Mouse (Mus musculus) hindbrain, embryonic 16.5 days (tissue): Measurements from ENCODE around the gene Mgme1. TPM values are rescaled to one million over a fixed set of nuclear protein-coding genes. Genes with fewer than 3 reads are reported as not detected.

Source experiments
- ATAC-seq: fragments of 200-750 bp; cut with Nextera tagmentation; 2 replicates; pipeline ENCODE4 v1.8.0; 2017; ENCODE audit warnings: moderate TSS enrichment, moderate library complexity
- H3K27ac ChIP-seq: fragments of 300-500 bp; sonication (generic); 2 replicates; pipeline ENCODE4 v1.5.1; 2014; ENCODE audit warnings: low read depth, mild to moderate bottlenecking, control low read depth, low read length, moderate library complexity
- H3K27me3 ChIP-seq: fragments of 300-500 bp; sonication (generic); replicated peaks from 2 replicates; pipeline ENCODE4 v1.6.1; 2014; ENCODE audit warnings: low read length; ENCODE audit not compliant: control insufficient read depth, insufficient read depth
- H3K36me3 ChIP-seq: fragments of 300-500 bp; sonication (generic); 2 replicates; pipeline ENCODE4 v1.6.1; 2014; ENCODE audit warnings: mild to moderate bottlenecking, low read length, moderate library complexity, mixed read lengths; ENCODE audit not compliant: control insufficient read depth, insufficient read depth
- H3K4me1 ChIP-seq: fragments of 300-500 bp; sonication (generic); 2 replicates; pipeline ENCODE4 v1.6.1; 2014; ENCODE audit warnings: low read depth, low read length; ENCODE audit not compliant: control insufficient read depth, insufficient read depth
- H3K4me2 ChIP-seq: fragments of 300-500 bp; sonication (generic); 2 replicates; pipeline ENCODE4 v1.6.1; 2014; ENCODE audit warnings: mild to moderate bottlenecking, low read length, control low read depth, moderate library complexity
- H3K4me3 ChIP-seq: fragments of 300-500 bp; sonication (generic); 2 replicates; pipeline ENCODE4 v1.5.1; 2014; ENCODE audit warnings: mild to moderate bottlenecking, low read length, control low read depth, moderate library complexity
- H3K9ac ChIP-seq: fragments of 300-500 bp; sonication (generic); 2 replicates; pipeline ENCODE4 v1.6.1; 2014; ENCODE audit warnings: low read depth, mild to moderate bottlenecking, control low read depth, low read length, moderate library complexity
- H3K9me3 ChIP-seq: fragments of 300-500 bp; sonication (generic); 2 replicates; pipeline ENCODE4 v1.6.1; 2014; ENCODE audit warnings: mild to moderate bottlenecking, low read length, moderate library complexity; ENCODE audit not compliant: control insufficient read depth
- WGBS: fragments of 180-500 bp; shearing (Covaris S2); extraction: QIAGEN DNeasy Blood & Tissue Kit; methylation state at CpG from one replicate; pipeline ENCODE4 v1.1.7; 2014; 5-methylcytosine and 5-hydroxymethylcytosine counted together
- polyA plus RNA-seq: library from polyadenylated mRNA; unstranded; fragments of >200 nt; fragmentation: Nextera tagmentation; extraction: Ambion mirVana; gene quantifications from 2 replicates; pipeline ENCODE4 v1.2.1, GENCODE M21; 2015

Mgme1 gene
- polyA plus RNA-seq, 1 experiment from 2014 or later: 12.4 TPM

- ATAC-seq: no peak
- WGBS: 94% methylated on average over 7 of the region's 7 CpGs
- Histone ChIP-seq H3K9me3 (no peaks in the 10 kb centered on the region), H3K4me2 (no peak overlapping the region), H3K9ac (no peak overlapping the region), H3K27me3 (no peaks in the 10 kb centered on the region), H3K36me3 (no peaks in the 10 kb centered on the region), H3K4me1 (no peaks in the 10 kb centered on the region), H3K27ac (no peak overlapping the region), H3K4me3 (no peak overlapping the region)
Measured at GRCm38 (mm10) chr2:144290321-144290720, 19.9 kb downstream of the Mgme1 start.

GRCm38 (mm10) chr2:144291600-144292305 is 21.3 kb downstream of the Mgme1 start:
- Histone ChIP-seq H3K9ac (no peak overlapping the region), H3K4me1 (no peaks in the 10 kb centered on the region), H3K36me3 (no peaks in the 10 kb centered on the region), H3K4me2 (no peak overlapping the region), H3K27ac (no peak overlapping the region), H3K9me3 (no peaks in the 10 kb centered on the region), H3K4me3 (no peak overlapping the region), H3K27me3 (no peaks in the 10 kb centered on the region)
- WGBS: 80% methylated on average over 11 of the region's 11 CpGs
- ATAC-seq: no peak

GRCm38 (mm10) chr2:144295145-144295735 is 24.8 kb downstream of the Mgme1 start:
- Histone ChIP-seq H3K4me3 (no peak overlapping the region), H3K9me3 (no peaks in the 10 kb centered on the region), H3K27ac (no peak overlapping the region), H3K36me3 (no peaks in the 10 kb centered on the region), H3K4me2 (no peak overlapping the region), H3K4me1 (no peaks in the 10 kb centered on the region), H3K27me3 (no peaks in the 10 kb centered on the region), H3K9ac (no peak overlapping the region)
- WGBS: 68% methylated on average over 9 of the region's 9 CpGs
- ATAC-seq: no peak

GRCm38 (mm10) chr2:144299749-144300669 is 29.5 kb downstream of the Mgme1 start:
- no peak overlapping the region for H3K9ac ChIP-seq
- no peaks in the 10 kb centered on the region for H3K27me3 ChIP-seq
- H3K27ac ChIP-seq: no peak overlapping the region
- no peak overlapping the region for H3K4me2 ChIP-seq
- H3K4me3 ChIP-seq: no peak overlapping the region
- no peaks in the 10 kb centered on the region for H3K36me3 ChIP-seq
- no peaks in the 10 kb centered on the region for H3K4me1 ChIP-seq
- H3K9me3 ChIP-seq: no peaks in the 10 kb centered on the region
- 81% methylated on average over 9 of the region's 9 CpGs for WGBS
- no peak for ATAC-seq

GRCm38 (mm10) chr2:144301101-144301500 is 30.6 kb downstream of the Mgme1 start:
- no peaks in the 10 kb centered on the region for H3K27me3 ChIP-seq
- no peaks in the 10 kb centered on the region for H3K4me1 ChIP-seq
- no peak overlapping the region for H3K9ac ChIP-seq
- no peak for ATAC-seq
- WGBS: 96% methylated on average over 11 of the region's 11 CpGs
- H3K4me3 ChIP-seq: no peak overlapping the region
- H3K9me3 ChIP-seq: no peaks in the 10 kb centered on the region
- H3K4me2 ChIP-seq: no peak overlapping the region
- no peaks in the 10 kb centered on the region for H3K36me3 ChIP-seq
- H3K27ac ChIP-seq: no peak overlapping the region

GRCm38 (mm10) chr2:144305721-144306294 is 35.3 kb downstream of the Mgme1 start:
- ATAC-seq: no peak
- Histone ChIP-seq H3K4me3 (no peak overlapping the region), H3K27ac (no peak overlapping the region), H3K9me3 (no peaks in the 10 kb centered on the region), H3K27me3 (no peaks in the 10 kb centered on the region), H3K4me1 (no peaks in the 10 kb centered on the region), H3K4me2 (no peak overlapping the region), H3K36me3 (no peaks in the 10 kb centered on the region), H3K9ac (no peak overlapping the region)
- WGBS: 72% methylated on average over 18 of the region's 18 CpGs

- Histone ChIP-seq H3K9me3 (no peaks in the 10 kb centered on the region), H3K4me3 (no peak overlapping the region), H3K9ac (no peak overlapping the region), H3K36me3 (no peaks in the 10 kb centered on the region), H3K4me2 (no peak overlapping the region), H3K27ac (no peak overlapping the region), H3K4me1 (no peaks in the 10 kb centered on the region), H3K27me3 (no peaks in the 10 kb centered on the region)
- 64% methylated on average over 8 of the region's 8 CpGs for WGBS
- ATAC-seq: no peak
Measured at GRCm38 (mm10) chr2:144308561-144308960, 38.1 kb downstream of the Mgme1 start.

GRCm38 (mm10) chr2:144310273-144310672 is 39.8 kb downstream of the Mgme1 start:
- Histone ChIP-seq H3K9me3 (no peaks in the 10 kb centered on the region), H3K36me3 (no peaks in the 10 kb centered on the region), H3K9ac (no peak overlapping the region), H3K27me3 (no peaks in the 10 kb centered on the region), H3K4me3 (no peak overlapping the region), H3K27ac (no peak overlapping the region), H3K4me2 (no peak overlapping the region), H3K4me1 (no peaks in the 10 kb centered on the region)
- ATAC-seq: no peak
- WGBS: 39% methylated on average over 5 of the region's 5 CpGs

GRCm38 (mm10) chr2:144311372-144311771 is 40.9 kb downstream of the Mgme1 start:
- no peak for ATAC-seq
- H3K36me3 ChIP-seq: no peaks in the 10 kb centered on the region
- H3K9me3 ChIP-seq: no peaks in the 10 kb centered on the region
- H3K9ac ChIP-seq: no peak overlapping the region
- H3K4me2 ChIP-seq: no peak overlapping the region
- H3K27ac ChIP-seq: no peak overlapping the region
- 85% methylated on average over 2 of the region's 2 CpGs for WGBS
- no peaks in the 10 kb centered on the region for H3K4me1 ChIP-seq
- H3K27me3 ChIP-seq: no peaks in the 10 kb centered on the region
- H3K4me3 ChIP-seq: no peak overlapping the region
